In the genomic region with DNA sequence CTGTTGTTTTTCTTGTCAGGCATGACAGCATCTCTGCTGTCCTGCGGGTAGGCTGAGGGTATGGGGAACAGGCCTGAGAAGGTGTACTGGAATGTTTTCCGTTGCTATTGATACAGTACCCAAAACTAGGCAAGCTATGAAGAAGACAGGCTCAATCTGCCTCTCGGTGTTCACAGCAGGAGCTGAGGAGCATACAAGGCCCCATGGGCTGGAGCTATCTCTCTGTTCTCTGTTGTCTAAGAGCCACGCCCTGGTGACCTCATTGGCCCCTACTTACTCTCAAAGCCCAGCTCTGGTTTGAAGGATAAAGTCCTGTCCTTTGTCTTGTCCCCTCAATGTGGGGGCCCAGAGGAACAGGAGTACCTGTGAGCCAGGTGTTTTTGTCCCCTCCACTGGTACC, we compare ENCODE assay signal across 23 mouse cellular contexts. TPM values are rescaled to one million over a fixed set of nuclear protein-coding genes. Genes with fewer than 3 reads are reported as not detected.
DNase-seq lines count a peak whose midpoint lies in the region; ATAC-seq lines count a peak whose summit lies in the region.
"Had no signal": no experiment of that assay in that cellular context is flagged by ENCODE, and none has a peak within 500 bp of the region (broad histone marks: within the 10 kb centered on the region; RNA-seq: fewer than 3 reads in every experiment).

No protein-coding gene starts in this region.

- H3K27me3 ChIP-seq in midbrain, embryonic 11.5 days (ENCODE audit: control insufficient read depth, insufficient read depth, low read length), result peaks cover 5% of the 10 kb centered on the region; the same call in 1 of the 2 replicates
- H3K27me3 ChIP-seq in midbrain, embryonic 10.5 days (ENCODE audit: low read depth, poor library complexity, severe bottlenecking), result peaks cover 84% of the 10 kb centered on the region
- H3K27me3 ChIP-seq: embryonic facial prominence, embryonic 15.5 days; forebrain, embryonic 13.5 days; forebrain, embryonic 15.5 days had no signal

- WGBS in midbrain, embryonic 11.5 days, result 75% methylated on average over 4 of the region's 4 CpGs
- 86% methylated on average over 4 of the region's 4 CpGs for WGBS in midbrain, embryonic 10.5 days

- no peaks in the 10 kb centered on the region for H3K9me3 ChIP-seq in midbrain, embryonic 11.5 days (ENCODE audit: control insufficient read depth, low read length)
- H3K9me3 ChIP-seq in midbrain, embryonic 10.5 days (replicated peaks), result no peaks in the 10 kb centered on the region
- H3K9me3 ChIP-seq: embryonic facial prominence, embryonic 13.5 days; embryonic facial prominence, embryonic 15.5 days; forebrain, embryonic 13.5 days; forebrain, embryonic 15.5 days had no signal

- ATAC-seq in midbrain, embryonic 11.5 days (ENCODE audit: low FRiP score), result no peak
- ATAC-seq: activated CD4-positive, CD25-positive, alpha-beta regulatory T cell, adult 4 months; forebrain, embryonic 13.5 days; forebrain, embryonic 15.5 days; Patski had no signal

- no peak overlapping the region for H3K4me2 ChIP-seq in midbrain, embryonic 11.5 days
- H3K4me2 ChIP-seq: embryonic facial prominence, embryonic 13.5 days; embryonic facial prominence, embryonic 15.5 days; forebrain, embryonic 13.5 days; forebrain, embryonic 15.5 days had no signal

- no peak overlapping the region for H3K27ac ChIP-seq in midbrain, embryonic 11.5 days (ENCODE audit: low read depth, low read length)
- H3K27ac ChIP-seq in midbrain, embryonic 10.5 days (replicated peaks), result no peak overlapping the region
- H3K27ac ChIP-seq: embryonic facial prominence, embryonic 13.5 days; embryonic facial prominence, embryonic 15.5 days; forebrain, embryonic 13.5 days; forebrain, embryonic 15.5 days had no signal

- H3K4me1 ChIP-seq in midbrain, embryonic 11.5 days (ENCODE audit: control insufficient read depth, insufficient read depth, low read length), result peaks cover 25% of the 10 kb centered on the region
- H3K4me1 ChIP-seq in midbrain, embryonic 10.5 days, result peaks cover 79% of the 10 kb centered on the region

- no peaks in the 10 kb centered on the region for H3K36me3 ChIP-seq in midbrain, embryonic 11.5 days (ENCODE audit: control insufficient read depth, insufficient read depth, low read length)
- H3K36me3 ChIP-seq in midbrain, embryonic 10.5 days, result no peaks in the 10 kb centered on the region
- H3K36me3 ChIP-seq: embryonic facial prominence, embryonic 13.5 days; embryonic facial prominence, embryonic 15.5 days; forebrain, embryonic 15.5 days; G1E had no signal

- H3K9ac ChIP-seq in midbrain, embryonic 11.5 days (ENCODE audit: low read length), result no peak overlapping the region
- H3K9ac ChIP-seq: embryonic facial prominence, embryonic 13.5 days; embryonic facial prominence, embryonic 15.5 days; forebrain, embryonic 13.5 days; forebrain, embryonic 15.5 days had no signal

- no peak overlapping the region for H3K4me3 ChIP-seq in midbrain, embryonic 11.5 days (ENCODE audit: low read depth, low read length)
- no peak overlapping the region for H3K4me3 ChIP-seq in midbrain, embryonic 10.5 days
- H3K4me3 ChIP-seq: embryonic facial prominence, embryonic 13.5 days; embryonic facial prominence, embryonic 15.5 days; erythroblast, embryonic 14.5 days; forebrain, embryonic 13.5 days; forebrain, embryonic 15.5 days had no signal

- peak; percentile 28 for DNase-seq in midbrain, embryonic 11.5 days (ENCODE audit: low spot score, missing footprints)
- no peak for DNase-seq in midbrain, embryonic 10.5 days (ENCODE audit: low spot score)
- peak; percentile 77 for DNase-seq in R1 (ENCODE audit: low read depth, low spot score)
- no peak for DNase-seq in cerebellum, postnatal 25 days
- no peak for DNase-seq in kidney, adult 18-20 months
- DNase-seq: adrenal gland, adult 8-10 months; adrenal gland, postnatal 14 days; adrenal gland, postnatal 36 days; cerebellum, adult 11-12 months; cerebellum, adult 2 months; cerebellum, adult 9-10 months; cerebellum, postnatal 10 days; cerebellum, postnatal 36 days; embryo, embryonic 11 days had no signal

RNA-seq across cellular contexts. Expression of gene Sez6l, which starts 53.7 kb away (rescaled TPM):
- polyA plus RNA-seq in midbrain, embryonic 11.5 days (2014; fragmentation: Nextera tagmentation; extraction: Ambion mirVana), result 2.6 TPM in 2 replicates
- 1.7 and 2.7 TPM in 2 replicates for polyA plus RNA-seq in midbrain, embryonic 10.5 days (2016; fragmentation: Nextera tagmentation; extraction: Ambion mirVana)
- polyA plus RNA-seq: activated CD4-positive, CD25-positive, alpha-beta regulatory T cell, adult 4 months; C2C12; erythroblast, embryonic 14.5 days; G1E had no signal

Comparison
In these comparisons a context has a peak if more than half of its experiments do, and no peak if none do; other contexts are left out.
1. DNase-seq: peak in midbrain, embryonic 11.5 days (single experiment) and R1 (single experiment); none in midbrain, embryonic 10.5 days (single experiment), cerebellum, postnatal 25 days (0 of 2) and kidney, adult 18-20 months (single experiment).